Mouse (Mus musculus) testis, adult 2 months (tissue): Measurements from ENCODE around the gene Zfp366.

Source experiments
- CTCF ChIP-seq: fragments of 200-500 bp; IDR thresholded peaks from 2 replicates; pipeline ENCODE4 v1.5.1; 2012; ENCODE audit warnings: low read depth, mild to moderate bottlenecking, inconsistent platforms, low read length, moderate library complexity; ENCODE audit not compliant: control insufficient read depth, insufficient read depth, insufficient replicate concordance
- POLR2A ChIP-seq: fragments of 200-500 bp; IDR thresholded peaks from 2 replicates; pipeline ENCODE4 v1.6.1; 2012; ENCODE audit warnings: low read depth, mild to moderate bottlenecking, inconsistent platforms, low read length, moderate library complexity; ENCODE audit not compliant: control insufficient read depth

DNA sequence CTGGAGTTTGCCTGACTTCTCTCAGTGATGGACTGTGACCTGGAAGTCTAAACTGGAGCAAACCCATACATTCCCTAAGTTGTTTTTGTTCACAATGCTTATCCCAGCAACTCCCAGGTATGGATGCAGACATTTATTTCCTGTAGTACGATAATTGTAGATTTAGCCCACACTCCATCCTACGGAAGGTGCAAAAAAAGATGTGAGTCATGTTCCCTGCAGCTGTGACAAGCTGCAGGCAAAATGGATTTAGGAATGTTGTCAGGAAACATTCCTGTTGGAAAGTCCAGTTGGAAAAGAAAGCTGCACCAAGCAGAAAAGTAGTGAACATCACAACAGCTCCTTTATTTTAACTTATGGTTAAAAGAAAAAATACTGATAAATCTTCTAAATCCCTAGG lies 26.9 kb upstream of the Zfp366 start:
- TF ChIP-seq CTCF (no peak), POLR2A (no peak)
